In genomic region chr3:109025579-109025978, GRCm38 (mm10) we compare ENCODE assay signal across 8 mouse cellular contexts. TPM values are rescaled to one million over a fixed set of nuclear protein-coding genes. Genes with fewer than 3 reads are reported as not detected.
DNase-seq lines count a peak whose midpoint lies in the region; ATAC-seq and TF ChIP-seq lines count a peak whose summit lies in the region.

No protein-coding gene starts in this region.

- 0 out of 2 replicates have a peak overlapping the region, but pooled peaks have one; percentile 8 for H3K9ac ChIP-seq in intestine, postnatal 0 days (ENCODE audit: low read depth, low read length)
- H3K9ac ChIP-seq in limb, embryonic 11.5 days (ENCODE audit: low read length), result no peak overlapping the region
- no peak overlapping the region for H3K9ac ChIP-seq in midbrain, embryonic 13.5 days (replicated peaks)

- no peak for TF ChIP-seq POLR2A in spleen, adult 2 months (IDR thresholded peaks at IDR 0.05; ENCODE audit: low read depth, low read length)

- no peaks in the 10 kb centered on the region for H3K36me3 ChIP-seq in intestine, postnatal 0 days (ENCODE audit: control insufficient read depth, insufficient read depth)
- H3K36me3 ChIP-seq in limb, embryonic 11.5 days (ENCODE audit: control insufficient read depth, insufficient read depth, low read length), result no peaks in the 10 kb centered on the region
- H3K36me3 ChIP-seq in midbrain, embryonic 13.5 days, result no peaks in the 10 kb centered on the region
- no peaks in the 10 kb centered on the region for H3K36me3 ChIP-seq in spleen, adult 2 months (ENCODE audit: control insufficient read depth, insufficient read depth, low read length)

- H3K27me3 ChIP-seq in intestine, postnatal 0 days (replicated peaks; ENCODE audit: control insufficient read depth, insufficient read depth, low read length), result no peaks in the 10 kb centered on the region
- no peaks in the 10 kb centered on the region for H3K27me3 ChIP-seq in limb, embryonic 11.5 days (ENCODE audit: control insufficient read depth, insufficient read depth, low read length)
- no peaks in the 10 kb centered on the region for H3K27me3 ChIP-seq in midbrain, embryonic 13.5 days
- H3K27me3 ChIP-seq in spleen, adult 2 months (ENCODE audit: control insufficient read depth, insufficient read depth, low read length), result no peaks in the 10 kb centered on the region

- ATAC-seq in granulocyte monocyte progenitor cell, adult 5-6 weeks (replicated peaks; ENCODE audit: poor library complexity, severe bottlenecking), result peak; percentile 60
- peak; percentile 34; the same call in 1 of the 2 replicates for ATAC-seq in intestine, postnatal 0 days
- peak; percentile 53; the same call in 1 of the 2 replicates for ATAC-seq in limb, embryonic 11.5 days (ENCODE audit: insufficient number of reproducible peaks, low FRiP score, low TSS enrichment, low read depth)
- peak; percentile 19 for ATAC-seq in midbrain, embryonic 13.5 days

- peak overlapping the region; percentile 85 for H3K4me3 ChIP-seq in intestine, postnatal 0 days (ENCODE audit: low read depth, low read length)
- no peak overlapping the region for H3K4me3 ChIP-seq in limb, embryonic 11.5 days (ENCODE audit: low read depth, low read length)
- peak overlapping the region; percentile 72 for H3K4me3 ChIP-seq in midbrain, embryonic 13.5 days (replicated peaks)
- peak overlapping the region; percentile 11; the same call in 1 of the 2 replicates for H3K4me3 ChIP-seq in spleen, adult 2 months (ENCODE audit: extremely low read depth, insufficient read depth, insufficient read length)

- peak; percentile 38 to 46 for DNase-seq in urinary bladder, adult 18-20 months (ENCODE audit: low spot score in 2 of 2)
- DNase-seq in urinary bladder, postnatal 10 days (ENCODE audit: low spot score), result no peak
- peak; percentile 78 for DNase-seq in embryo, embryonic 11.5 days (ENCODE audit: low read depth, low spot score)
- DNase-seq in limb, embryonic 11.5 days (ENCODE audit: low spot score), result peak; percentile 88
- DNase-seq in spleen, adult 2 months (ENCODE audit: low read depth in 1 of 2, low spot score in 2 of 2), result peak; percentile 67 to 68

- no peak overlapping the region for H3K27ac ChIP-seq in intestine, postnatal 0 days (ENCODE audit: low read depth, low read length)
- no peak overlapping the region for H3K27ac ChIP-seq in limb, embryonic 11.5 days (replicated peaks; ENCODE audit: low read depth, low read length)
- no peak overlapping the region for H3K27ac ChIP-seq in midbrain, embryonic 13.5 days
- no peak overlapping the region for H3K27ac ChIP-seq in spleen, adult 2 months (ENCODE audit: insufficient read depth, low read length)

- TF ChIP-seq CTCF in intestine, postnatal 0 days (IDR thresholded peaks at IDR 0.05; ENCODE audit: low read depth), result peak; percentile 97
- peak; percentile 67; the same call in 1 of the 2 replicates for TF ChIP-seq CTCF in spleen, adult 2 months (IDR thresholded peaks at IDR 0.05; ENCODE audit: extremely low read depth, insufficient read depth, insufficient read length, insufficient replicate concordance)

- peaks cover 3% of the 10 kb centered on the region; the same call in 1 of the 2 replicates for H3K4me1 ChIP-seq in intestine, postnatal 0 days (replicated peaks; ENCODE audit: control insufficient read depth, insufficient read depth, low read length)
- H3K4me1 ChIP-seq in limb, embryonic 11.5 days (ENCODE audit: control insufficient read depth, insufficient read depth, low read length), result peaks cover 5% of the 10 kb centered on the region; the same call in 1 of the 2 replicates
- peaks cover 49% of the 10 kb centered on the region for H3K4me1 ChIP-seq in midbrain, embryonic 13.5 days (replicated peaks)
- H3K4me1 ChIP-seq in spleen, adult 2 months (ENCODE audit: control insufficient read depth, insufficient read depth, insufficient read length), result no peaks in the 10 kb centered on the region

- 26% methylated on average over 16 of the region's 16 CpGs for WGBS in intestine, postnatal 0 days
- WGBS in limb, embryonic 11.5 days, result 15% methylated on average over 16 of the region's 16 CpGs
- WGBS in midbrain, embryonic 13.5 days, result 14% methylated on average over 16 of the region's 16 CpGs
- WGBS in spleen, adult 2 months, result 13% methylated on average over 16 of the region's 16 CpGs

- no peaks in the 10 kb centered on the region for H3K9me3 ChIP-seq in intestine, postnatal 0 days (ENCODE audit: control insufficient read depth)
- H3K9me3 ChIP-seq in limb, embryonic 11.5 days (ENCODE audit: control insufficient read depth, low read length), result no peaks in the 10 kb centered on the region
- H3K9me3 ChIP-seq in midbrain, embryonic 13.5 days, result no peaks in the 10 kb centered on the region

- peak overlapping the region; percentile 88 for H3K4me2 ChIP-seq in intestine, postnatal 0 days (replicated peaks; ENCODE audit: low read depth)
- H3K4me2 ChIP-seq in limb, embryonic 11.5 days (ENCODE audit: low read depth, severe bottlenecking), result peak overlapping the region; percentile 29
- H3K4me2 ChIP-seq in midbrain, embryonic 13.5 days (replicated peaks), result peak overlapping the region; percentile 77

RNA-seq across cellular contexts. Expression of gene Fam102b, which starts 1.8 kb away (rescaled TPM):
- total RNA-seq in granulocyte monocyte progenitor cell, adult 5-6 weeks (2014; fragmentation: Nextera tagmentation), result 28.8 and 29.1 TPM in 2 replicates
- 32.2 and 33.7 TPM in 2 replicates for total RNA-seq in granulocyte monocyte progenitor cell, adult 5-6 weeks (2017)
- polyA plus RNA-seq in intestine, postnatal 0 days (2015; fragmentation: Nextera tagmentation; extraction: Ambion mirVana), result 7.9 and 8.2 TPM in 2 replicates
- polyA plus RNA-seq in limb, embryonic 11.5 days (2014; fragmentation: Nextera tagmentation; extraction: Ambion mirVana), result 7.7 TPM in 2 replicates
- 8.5 and 9.6 TPM in 2 replicates for polyA plus RNA-seq in midbrain, embryonic 13.5 days (2015; fragmentation: Nextera tagmentation; extraction: Ambion mirVana)
- 1.8 and 2.5 TPM in 2 replicates for polyA plus RNA-seq in spleen, adult 2 months (2012; rRNA removed)

RNA-seq across cellular contexts. Expression of gene Slc25a54, which starts 54.7 kb away (rescaled TPM):
- total RNA-seq in granulocyte monocyte progenitor cell, adult 5-6 weeks (2014; fragmentation: Nextera tagmentation), result not detected in 2 replicates
- total RNA-seq in granulocyte monocyte progenitor cell, adult 5-6 weeks (2017), result not detected in 2 replicates
- not detected in 2 replicates for polyA plus RNA-seq in intestine, postnatal 0 days (2015; fragmentation: Nextera tagmentation; extraction: Ambion mirVana)
- not detected in 2 replicates for polyA plus RNA-seq in limb, embryonic 11.5 days (2014; fragmentation: Nextera tagmentation; extraction: Ambion mirVana)
- polyA plus RNA-seq in midbrain, embryonic 13.5 days (2015; fragmentation: Nextera tagmentation; extraction: Ambion mirVana), result not detected in 2 replicates
- polyA plus RNA-seq in spleen, adult 2 months (2012; rRNA removed), result not detected in 2 replicates

Comparison
In these comparisons a context has a peak if more than half of its experiments do, and no peak if none do; other contexts are left out.
1. H3K4me2 ChIP-seq: peak in every context shown above with its lines; median percentile 88 in intestine, postnatal 0 days; 77 in midbrain, embryonic 13.5 days; 29 in limb, embryonic 11.5 days.